Mouse (Mus musculus): Measurements from ENCODE around the gene Prickle4.

Gene Prickle4

DNA sequence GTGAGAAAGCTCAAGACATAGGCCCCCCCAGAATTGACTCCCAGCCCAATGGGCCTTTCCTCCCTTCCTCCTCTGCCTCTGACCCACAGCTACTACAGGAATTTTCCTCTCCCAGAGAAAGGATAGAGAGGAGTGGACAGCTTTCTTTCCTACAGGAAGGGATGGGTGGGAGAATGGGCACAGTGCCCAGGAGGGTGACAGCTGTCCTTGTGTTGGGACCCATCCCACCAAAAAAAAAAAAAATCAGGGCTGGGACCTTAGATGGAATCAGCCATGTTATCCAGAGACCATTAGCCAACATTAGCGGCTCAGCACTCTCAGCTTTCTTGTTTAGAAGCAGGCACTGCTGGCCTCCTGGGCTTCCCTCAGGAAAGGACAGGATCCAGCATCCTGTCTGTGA, 11.7 kb upstream of the Prickle4 start:
- no peak for DNase-seq (ENCODE audit: low spot score)

DNA sequence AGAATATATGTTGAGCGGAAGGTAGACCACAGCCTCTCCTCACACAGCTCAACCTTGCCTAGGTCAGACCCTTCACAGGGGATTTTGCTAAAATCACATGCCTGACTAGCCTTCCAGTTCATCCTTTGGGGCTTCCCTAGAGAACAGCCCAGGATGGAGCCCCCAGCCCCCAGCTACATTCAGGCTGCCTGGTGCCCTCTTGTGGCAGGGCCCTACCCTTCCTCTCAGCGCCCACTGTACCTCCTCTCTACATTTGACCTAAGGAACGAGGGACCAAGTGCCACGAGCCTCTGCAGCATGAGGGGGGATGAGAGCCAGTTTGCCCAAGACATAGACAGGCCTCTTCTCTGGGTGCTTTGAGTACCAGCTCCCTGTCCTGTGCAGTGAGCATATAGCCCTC, 10.2 kb upstream of the Prickle4 start:
- no peak for DNase-seq (ENCODE audit: low spot score)

DNA sequence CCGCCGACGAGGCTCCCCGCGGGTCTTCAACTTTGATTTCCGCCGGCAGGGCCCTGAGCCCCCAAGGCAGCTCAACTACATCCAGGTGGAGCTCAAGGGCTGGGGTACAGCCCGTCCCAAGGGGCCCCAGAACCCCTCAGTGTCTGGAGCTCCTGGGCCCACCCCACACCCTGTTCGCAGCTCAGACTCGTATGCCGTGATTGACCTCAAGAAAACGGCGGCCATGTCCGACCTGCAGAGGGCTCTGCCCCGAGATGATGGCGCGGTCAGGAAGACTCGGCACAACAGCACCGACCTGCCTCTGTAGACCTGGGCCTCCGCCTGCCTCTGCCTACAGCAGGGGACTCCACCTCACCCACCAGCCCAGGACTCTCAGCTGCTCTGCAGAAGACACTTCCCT, 9.0 kb upstream of the Prickle4 start:
- no peak for DNase-seq (ENCODE audit: low spot score)

DNA sequence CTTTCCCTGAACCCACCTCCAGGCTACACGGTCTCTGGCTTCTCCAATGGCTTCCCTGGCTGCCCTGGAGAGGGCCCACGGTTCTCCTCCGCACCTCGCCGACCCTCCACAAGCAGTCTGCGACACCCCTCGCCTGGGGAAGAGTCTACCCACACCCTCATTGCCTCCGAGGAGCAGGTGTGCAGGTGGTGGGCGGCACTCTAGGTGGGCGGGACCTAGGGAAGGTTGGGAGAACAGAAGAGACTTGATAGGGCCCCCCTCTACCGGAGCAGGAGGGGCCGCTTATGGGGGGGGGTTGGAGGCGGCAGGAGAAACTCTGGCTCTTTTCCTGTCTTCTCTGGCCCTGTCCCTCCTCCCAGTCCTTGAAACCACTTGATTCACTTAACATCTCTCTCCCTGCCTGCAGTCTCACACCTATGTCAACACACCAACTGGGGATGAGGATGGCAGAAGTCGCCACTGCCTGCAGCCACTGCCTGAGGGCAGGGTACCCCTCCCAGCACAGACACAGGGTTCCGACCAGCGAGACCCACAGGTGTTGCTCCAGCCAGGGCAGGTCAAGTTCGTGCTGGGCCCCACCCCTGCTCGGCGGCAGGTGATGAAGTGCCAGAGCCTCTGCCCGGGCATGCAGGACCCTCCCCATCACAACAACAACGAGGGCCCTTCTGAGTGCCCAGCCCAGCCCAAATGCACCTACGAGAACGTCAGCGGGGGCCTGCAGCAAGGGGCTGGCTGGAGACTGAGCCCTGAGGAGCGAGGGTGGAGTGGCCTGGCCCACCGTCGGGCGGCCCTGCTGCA, 8.2 kb upstream of the Prickle4 start:
- no peak for DNase-seq (ENCODE audit: low spot score)

DNA sequence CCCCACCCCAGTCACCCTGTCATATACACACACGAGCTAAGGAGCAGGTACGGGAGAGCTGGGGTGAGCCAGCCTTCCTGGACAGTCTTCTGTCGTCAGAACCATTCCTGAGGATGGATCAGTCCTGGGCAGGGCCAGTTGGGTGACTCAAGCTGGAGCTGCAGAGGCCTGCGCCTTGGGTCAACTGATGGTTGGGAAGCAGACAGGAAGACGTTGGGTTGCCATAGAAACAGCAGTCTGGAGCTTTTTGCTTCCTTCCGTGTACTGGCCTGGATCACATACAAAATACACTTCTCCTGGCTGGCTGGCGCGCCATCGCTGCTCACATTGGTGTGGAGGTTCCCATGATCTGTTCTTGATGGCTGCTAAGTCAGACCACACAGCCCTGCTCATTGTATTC, 7.3 kb upstream of the Prickle4 start:
- DNase-seq (ENCODE audit: low spot score) = no peak

DNA sequence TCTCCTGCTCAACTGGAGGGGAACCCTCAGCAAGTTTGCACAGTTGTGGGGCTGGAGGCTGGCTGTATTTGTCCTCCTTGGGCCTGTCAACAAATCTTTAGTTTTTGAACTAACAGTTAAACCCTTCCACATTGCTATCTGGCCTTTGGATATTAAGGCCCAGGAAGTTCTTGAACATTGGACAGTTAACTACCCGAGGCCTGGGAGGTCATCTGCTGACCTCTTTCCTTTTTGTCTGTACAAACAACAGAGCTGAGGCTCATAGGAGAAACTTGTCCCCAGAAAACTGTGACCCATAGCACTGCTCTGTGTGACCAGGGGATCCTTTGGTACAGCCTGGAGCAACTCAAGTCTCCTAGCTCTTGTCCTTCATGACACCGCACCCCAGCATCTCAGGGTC, 4.5 kb upstream of the Prickle4 start:
- no peak for DNase-seq (ENCODE audit: low spot score)

DNA sequence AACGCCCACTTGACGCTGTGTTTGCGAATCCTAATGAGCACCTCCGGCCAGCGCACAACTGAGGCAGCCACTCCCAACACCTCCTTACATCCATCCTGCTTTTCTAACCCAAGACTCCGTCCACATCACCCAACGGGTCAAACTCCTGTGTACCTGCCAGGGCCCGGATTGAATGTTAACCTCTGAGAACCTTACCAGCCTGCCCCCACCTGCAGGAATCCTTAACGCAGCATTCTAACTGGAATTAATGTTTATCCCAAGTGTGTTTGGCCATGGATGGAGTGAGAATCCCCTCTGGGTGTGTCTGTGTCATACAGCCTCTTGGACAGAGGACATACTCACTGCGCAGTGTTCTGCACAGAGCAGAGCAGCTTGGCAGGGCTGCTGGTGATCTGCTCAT, 3.6 kb upstream of the Prickle4 start:
- DNase-seq (ENCODE audit: low spot score) = no peak

DNA sequence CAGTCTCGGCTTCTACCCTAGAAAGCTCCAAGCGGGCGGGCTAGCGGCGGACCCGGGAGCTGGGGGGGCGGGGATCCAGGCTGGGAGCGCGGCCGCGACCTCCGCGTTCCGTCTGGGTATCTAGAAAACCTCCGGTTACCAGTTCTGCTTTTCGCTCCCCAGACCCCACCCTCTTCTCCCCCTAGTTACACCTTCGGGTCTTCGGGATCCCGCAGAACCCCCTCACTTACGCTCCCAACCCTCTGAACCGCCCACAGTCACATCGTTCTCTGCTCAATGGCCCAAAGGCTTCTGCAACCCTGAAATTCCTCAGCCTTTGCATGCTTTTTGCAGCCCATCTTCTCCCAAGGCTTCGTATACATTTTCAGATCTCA, 788 bp upstream of the Prickle4 start:
- no peak for DNase-seq (ENCODE audit: low spot score)

DNA sequence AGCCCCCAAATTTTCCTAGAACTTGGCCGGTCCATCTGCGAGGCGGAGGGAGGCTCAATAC, 264 bp downstream of the Prickle4 start, which contains the start of gene Gm21981:
Gene Gm21981, minus strand, starts transcription at position 14 of the 61 bp plus-strand sequence.
- DNase-seq (ENCODE audit: low spot score) = no peak

DNA sequence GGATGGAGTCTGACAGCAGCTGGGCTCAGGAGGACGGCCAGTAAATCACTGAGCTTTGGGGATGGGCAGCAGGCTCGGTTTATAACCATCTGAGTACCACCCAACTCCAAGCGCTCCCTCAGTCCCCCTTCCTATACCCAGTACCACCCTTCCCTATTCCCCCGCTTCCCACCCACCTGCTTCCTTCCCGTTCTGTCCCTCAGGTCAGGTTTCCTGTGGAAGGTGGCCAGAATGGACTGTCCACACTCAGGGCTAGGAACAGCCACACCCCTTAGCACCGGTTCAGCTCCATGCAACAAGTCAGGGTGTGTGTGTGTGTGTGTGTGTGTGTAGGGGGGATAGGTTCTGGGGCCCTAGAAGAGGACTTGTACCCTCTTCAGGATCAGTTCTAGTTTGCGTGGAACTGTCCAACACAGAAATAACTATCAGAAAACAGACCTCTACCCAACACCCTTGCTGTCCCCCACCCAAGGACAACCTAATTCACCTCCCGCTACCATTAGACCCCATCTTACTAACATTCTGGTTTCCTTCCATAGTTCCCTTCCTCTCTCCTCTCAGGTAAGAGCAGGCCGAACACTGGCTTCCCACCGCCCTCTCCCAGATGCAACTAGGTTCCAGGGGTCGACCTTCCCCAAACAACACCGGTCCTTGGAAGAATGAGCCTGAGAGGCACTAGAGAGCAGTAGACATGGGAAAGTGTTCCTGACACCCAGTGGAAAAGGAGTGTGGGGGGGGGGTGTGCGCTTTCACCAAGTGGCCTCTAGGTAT, 680 bp downstream of the Prickle4 start:
- DNase-seq (ENCODE audit: low spot score) = no peak

DNA sequence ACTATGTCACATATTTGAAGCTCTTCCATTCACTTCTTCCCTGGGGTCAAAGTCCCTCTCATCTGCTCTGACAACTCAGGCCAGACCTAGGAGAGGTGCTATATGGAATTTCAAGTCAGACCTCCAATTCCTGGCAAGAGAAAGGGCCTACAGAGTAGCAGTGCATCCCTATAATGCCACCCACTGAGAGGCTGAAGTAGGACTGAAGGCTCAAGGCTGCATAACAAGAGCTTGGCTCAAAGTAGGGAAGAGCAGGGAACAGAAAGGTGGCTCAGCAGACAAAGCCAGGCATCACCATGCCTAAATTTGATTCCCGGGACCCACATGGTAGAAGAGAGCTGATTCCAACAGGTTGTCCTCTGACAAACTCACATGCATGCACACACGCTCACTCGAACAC, 2.9 kb downstream of the Prickle4 start:
- no peak for DNase-seq (ENCODE audit: low spot score)

DNA sequence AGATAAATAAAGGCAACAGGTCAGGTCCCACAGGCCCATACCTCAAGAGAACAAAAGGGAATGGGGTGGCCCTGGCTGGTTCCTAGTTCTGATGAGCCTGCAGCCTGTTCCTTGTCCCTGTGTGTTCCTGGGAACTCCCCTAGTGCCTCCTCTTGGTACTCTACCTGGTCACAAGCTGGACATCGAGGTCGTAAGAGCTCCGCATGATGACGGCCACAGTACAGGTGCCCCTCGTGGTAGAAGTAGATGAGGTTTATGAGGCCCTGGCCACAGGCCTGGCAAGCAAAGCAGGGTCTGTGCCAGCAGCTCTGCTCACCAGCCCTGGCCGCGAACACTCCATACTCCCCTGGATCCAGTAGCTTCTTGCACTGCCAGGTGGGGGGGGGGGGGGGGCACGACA, 4.6 kb downstream of the Prickle4 start:
- no peak for DNase-seq (ENCODE audit: low spot score)

DNA sequence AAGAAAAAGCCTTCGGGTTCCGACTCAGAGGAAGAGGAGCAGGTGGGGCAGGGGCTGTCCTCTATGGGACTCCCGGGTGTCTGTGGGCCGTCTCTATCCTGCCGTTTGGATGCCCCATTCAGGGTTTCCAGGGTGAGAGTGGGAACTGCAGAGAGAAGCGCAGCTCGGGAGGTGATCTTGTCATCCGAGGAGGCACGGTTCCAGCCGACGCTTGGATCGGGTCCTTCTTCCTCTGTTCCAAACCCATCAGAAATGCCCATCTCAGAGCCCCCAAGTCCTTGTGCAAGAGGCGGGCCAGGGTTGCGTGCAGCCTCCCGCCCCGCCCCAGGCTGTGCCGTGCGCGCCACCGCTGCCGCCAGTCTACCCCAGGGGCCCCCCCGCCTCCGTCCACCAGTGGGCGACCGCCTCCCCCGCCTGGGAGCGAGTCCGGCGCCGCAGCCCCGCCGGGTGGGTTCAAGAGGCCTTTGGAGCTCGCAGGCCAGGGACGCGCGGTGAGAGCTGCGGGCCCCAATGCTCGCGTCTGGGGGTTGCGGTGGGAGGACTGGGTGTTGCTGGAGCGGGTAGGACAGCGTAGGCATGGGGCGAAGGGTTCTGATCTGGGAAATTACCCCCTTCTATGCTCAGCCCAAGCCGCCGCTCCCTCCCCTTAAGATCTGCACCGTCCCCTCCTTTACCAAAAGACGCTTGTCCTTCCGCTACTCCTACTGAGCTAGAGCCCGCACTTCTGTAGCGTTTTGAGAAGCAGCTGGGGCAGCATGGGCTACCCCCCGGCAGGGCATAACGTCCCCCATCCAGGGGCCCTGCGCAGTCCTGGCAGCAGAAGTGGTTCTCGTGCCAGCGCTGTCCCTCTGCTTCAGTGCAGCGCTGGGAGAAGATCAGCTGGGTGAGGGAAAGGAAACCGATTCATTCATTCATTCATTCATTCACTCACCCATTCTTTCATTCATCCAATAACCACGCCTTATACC, 5.6 kb downstream of the Prickle4 start, which contains the start of gene Frs3:
Gene Frs3, plus strand, starts transcription at position 423 of the 968 bp plus-strand sequence.
- peak; percentile 75 for DNase-seq (ENCODE audit: low spot score)

DNA sequence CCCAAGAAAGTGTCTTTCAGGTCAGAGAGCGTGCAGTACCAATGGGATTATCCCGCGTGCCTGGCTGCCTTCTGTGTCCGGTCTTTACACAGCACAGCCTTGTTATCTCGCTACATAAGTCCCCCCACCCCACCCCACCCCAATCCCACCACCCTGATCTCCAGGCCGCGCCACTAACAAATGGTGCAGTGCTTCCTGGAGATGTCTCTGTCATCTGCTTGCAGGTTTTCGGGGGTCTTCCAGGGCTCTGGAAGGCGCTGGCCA, 6.3 kb downstream of the Prickle4 start, which contains the start of gene Tomm6:
Gene Tomm6, minus strand, starts transcription at position 43 of the 264 bp plus-strand sequence.
- DNase-seq (ENCODE audit: low spot score) = no peak

DNA sequence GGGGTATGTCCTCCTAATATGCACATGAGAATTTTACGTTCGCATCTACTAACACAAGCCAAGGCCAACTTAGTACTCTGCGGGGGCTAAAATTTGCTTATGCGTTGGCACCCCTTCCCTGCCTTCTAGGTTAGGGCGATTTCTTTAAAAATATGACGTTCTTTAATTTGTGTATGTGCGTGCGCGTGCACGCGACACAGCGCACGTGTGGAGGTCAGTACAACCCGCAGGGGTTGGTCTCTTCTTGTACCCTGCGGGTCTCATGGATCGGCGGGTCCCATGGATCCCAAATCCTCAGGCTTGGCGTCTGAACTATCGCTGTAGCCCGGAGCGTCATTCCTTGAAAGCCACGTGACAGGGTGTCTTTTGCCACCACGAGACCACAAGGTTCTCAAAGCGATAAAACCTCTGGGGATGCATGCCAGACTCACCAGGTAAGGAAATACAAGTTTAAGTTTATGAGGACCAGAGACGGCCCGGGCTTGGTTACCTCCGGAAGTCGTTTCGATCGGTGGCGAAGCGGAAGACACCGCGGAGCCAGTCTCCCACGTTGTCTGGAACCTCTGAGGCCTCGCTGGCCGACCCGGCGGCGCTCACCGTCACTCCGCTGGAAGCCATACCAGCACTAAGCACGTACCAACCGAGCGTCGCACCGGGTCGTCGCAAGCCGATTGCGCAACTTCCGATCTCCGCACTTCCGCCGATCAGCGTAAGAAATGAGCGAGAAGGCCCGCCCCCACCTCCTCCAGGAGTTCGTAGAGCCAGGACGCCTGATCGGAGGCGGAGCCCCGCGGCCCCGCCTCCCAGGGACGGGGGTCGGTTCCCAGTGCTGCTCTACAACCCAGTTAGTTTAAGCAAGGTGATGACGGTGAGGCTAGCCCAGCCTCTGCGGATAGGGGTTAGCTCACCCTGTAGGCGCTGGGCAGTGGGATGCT, 6.9 kb downstream of the Prickle4 start:
- peak; percentile 99 for DNase-seq (ENCODE audit: low spot score)

DNA sequence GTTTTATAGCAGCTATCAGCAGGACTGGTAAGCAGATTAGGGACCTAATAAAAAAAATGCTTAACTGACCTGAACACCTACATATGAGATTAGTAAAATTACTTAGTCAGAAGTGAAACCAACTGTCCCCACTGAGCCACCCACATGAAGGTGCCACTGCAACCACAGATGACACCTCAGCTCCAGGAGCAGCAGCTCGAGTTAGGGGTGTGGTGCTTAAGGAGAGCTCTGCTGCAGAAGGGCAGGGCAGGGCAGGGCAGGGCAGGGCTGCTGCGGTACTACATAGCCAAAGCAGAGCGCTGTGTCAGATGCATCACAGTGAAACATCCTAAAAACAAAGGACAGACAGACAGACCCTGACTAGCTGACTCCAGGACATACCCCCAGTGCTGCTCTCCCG, 11.7 kb downstream of the Prickle4 start:
- no peak for DNase-seq (ENCODE audit: low spot score)

DNA sequence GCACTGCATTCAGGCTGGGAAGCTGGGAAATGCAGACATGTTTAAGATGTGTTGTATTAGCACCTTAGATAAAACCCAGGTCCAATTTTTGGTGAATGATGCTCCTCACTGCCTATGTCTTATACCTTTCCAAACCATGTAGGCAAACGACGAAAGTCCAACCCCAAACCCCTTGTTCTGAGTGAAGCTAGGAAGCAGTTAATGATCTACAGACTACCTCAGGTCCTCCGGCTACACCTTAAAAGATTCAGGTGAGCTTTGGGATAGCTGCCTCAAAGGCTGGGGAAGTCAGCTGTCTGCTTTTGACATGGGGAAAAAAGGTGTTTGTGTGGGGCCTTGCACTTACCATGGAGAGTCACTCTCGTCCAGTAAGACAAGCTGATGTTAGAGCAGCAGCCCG, 15.8 kb downstream of the Prickle4 start:
- DNase-seq (ENCODE audit: low spot score) = no peak

DNA sequence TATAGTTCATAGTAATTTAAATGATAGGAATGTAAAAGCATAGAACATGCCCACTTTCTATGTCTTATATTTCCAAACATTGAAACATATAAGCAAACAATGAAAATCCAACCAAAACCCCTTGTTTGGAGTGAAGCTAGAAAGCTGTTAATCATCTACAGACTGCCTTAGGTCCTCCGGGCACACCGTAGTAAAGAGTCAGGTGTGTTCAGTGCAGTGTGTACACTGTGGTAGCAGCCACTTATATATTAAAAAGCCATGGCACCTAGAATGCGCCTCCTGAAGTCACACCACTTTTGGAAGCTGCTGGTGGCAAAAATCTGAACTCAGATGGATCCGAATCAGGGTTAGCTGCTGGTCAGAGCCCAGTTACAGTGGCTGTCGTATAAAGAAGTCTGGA, 16.3 kb downstream of the Prickle4 start:
- DNase-seq (ENCODE audit: low spot score) = no peak

DNA sequence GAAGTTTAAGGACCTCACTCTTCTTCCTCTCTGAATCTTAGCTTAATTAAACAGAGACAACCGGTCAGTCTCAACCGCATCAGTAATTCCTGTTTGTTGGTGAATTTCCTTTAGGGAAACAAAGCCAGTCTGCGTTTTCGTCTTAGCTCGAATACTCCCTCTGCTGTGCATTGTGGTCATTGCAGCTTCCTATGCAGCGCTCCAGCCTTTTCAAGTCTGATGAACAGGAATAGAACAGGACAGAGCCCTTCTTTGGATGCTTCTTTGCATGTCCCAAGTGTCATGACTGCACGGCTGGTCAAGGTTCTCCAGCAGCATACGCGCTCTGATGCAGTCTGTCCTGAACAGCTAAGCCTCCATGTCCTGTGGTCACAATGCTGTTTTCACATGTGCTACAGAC, 18.0 kb downstream of the Prickle4 start:
- peak; percentile 88 for DNase-seq (ENCODE audit: low spot score)

DNA sequence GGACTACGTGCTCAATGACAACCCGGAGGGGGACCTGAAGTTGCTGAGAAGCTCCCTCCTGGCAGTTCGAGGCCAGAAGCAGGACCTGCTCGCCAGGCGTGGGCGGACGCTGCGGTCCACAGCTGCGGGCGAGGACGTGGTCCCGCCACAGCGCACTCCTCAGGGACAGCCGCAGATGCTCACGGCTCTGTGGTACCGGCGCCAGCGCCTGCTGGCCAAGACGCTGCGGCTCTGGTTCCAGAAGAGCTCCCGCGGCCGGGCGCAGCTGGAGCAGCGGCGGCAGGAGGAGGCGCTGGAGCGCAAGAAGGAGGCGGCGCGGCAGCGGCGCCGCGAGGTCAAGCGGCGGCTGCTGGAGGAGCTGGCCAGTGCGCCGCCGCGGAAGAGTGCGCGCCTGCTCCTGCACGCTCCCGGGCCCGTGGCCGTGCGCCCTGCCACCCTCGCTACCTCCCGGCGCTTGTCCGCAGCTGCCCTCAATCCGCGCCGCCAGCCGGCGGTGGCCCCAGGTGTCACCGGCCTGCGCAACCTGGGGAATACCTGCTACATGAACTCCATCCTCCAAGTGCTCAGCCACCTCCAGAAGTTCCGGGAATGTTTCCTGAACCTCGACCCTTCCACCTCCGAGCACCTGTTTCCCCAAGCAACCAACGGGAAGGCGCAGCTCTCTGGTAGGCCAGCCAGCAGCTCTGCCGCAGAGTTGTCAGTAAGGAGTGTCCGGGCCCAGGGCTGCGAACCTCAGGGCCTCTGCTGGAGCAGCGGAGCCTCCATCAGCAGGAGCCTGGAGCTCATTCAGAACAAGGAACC, 22.0 kb downstream of the Prickle4 start:
- DNase-seq (ENCODE audit: low spot score) = peak; percentile 80

DNA sequence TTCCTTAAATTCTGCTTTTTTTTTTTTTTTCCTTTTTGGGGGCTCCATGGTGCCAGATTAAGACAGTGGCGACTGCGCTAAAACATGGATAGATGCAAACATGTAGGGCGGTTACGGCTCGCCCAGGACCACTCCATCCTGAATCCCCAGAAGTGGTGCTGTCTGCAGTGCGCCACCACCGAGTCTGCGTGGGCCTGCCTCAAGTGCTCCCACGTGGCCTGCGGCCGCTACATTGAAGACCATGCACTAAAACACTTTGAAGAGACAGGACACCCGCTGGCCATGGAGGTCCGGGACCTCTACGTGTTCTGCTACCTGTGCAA, 22.6 kb downstream of the Prickle4 start:
- DNase-seq (ENCODE audit: low spot score) = no peak
